Mouse (Mus musculus) common myeloid progenitor, adult 5-6 weeks (primary cell): Measurements from ENCODE around the gene Erp27. TPM values are rescaled to one million over a fixed set of nuclear protein-coding genes. Genes with fewer than 3 reads are reported as not detected.

Experiments used
- ATAC-seq: replicated peaks from 2 replicates; pipeline ENCODE4 v1.8.0; 2016; ENCODE audit warnings: low read depth, mild to moderate bottlenecking, moderate TSS enrichment, inconsistent platforms; ENCODE audit not compliant: poor library complexity, severe bottlenecking
- total RNA-seq: library from RNA; stranded (forward); fragments of 200-1000, 187-1606 nt; gene quantifications from 2 replicates; pipeline ENCODE4 v1.2.3, GENCODE M21; 2017

Gene Erp27
- 0.32 TPM in 1 of 2 replicates, not detected in the other for total RNA-seq

GRCm38 (mm10) chr6:136922080-136922479, at the start of gene Erp27:
Erp27 (minus strand) TSS chr6:136922180.
- ATAC-seq, result no peak

- 0 out of 2 replicates have a peak, but pooled peaks have one; percentile 30 for ATAC-seq
Observed at GRCm38 (mm10) chr6:136968877-136969276, 46.9 kb upstream of the Erp27 start.

GRCm38 (mm10) chr6:136967466-136967865, 45.5 kb upstream of the Erp27 start:
- peak; percentile 14; the same call in 1 of the 2 replicates for ATAC-seq

GRCm38 (mm10) chr6:136965912-136966311, 43.9 kb upstream of the Erp27 start:
- no peak for ATAC-seq

GRCm38 (mm10) chr6:136964609-136965510, 42.9 kb upstream of the Erp27 start:
- ATAC-seq, result peak; percentile 63

- no peak for ATAC-seq
Observed at GRCm38 (mm10) chr6:136962957-136963356, 41.0 kb upstream of the Erp27 start.

GRCm38 (mm10) chr6:136959131-136959530, 37.2 kb upstream of the Erp27 start:
- no peak for ATAC-seq

GRCm38 (mm10) chr6:136957062-136957461, 35.1 kb upstream of the Erp27 start:
- ATAC-seq, result peak; percentile 70

- no peak for ATAC-seq
Observed at GRCm38 (mm10) chr6:136955240-136955639, 33.3 kb upstream of the Erp27 start.

GRCm38 (mm10) chr6:136954715-136955114, 32.7 kb upstream of the Erp27 start:
- no peak for ATAC-seq

- no peak for ATAC-seq
Observed at GRCm38 (mm10) chr6:136954192-136954591, 32.2 kb upstream of the Erp27 start.

GRCm38 (mm10) chr6:136952930-136953329, 30.9 kb upstream of the Erp27 start:
- no peak for ATAC-seq

- no peak for ATAC-seq
Observed at GRCm38 (mm10) chr6:136950171-136950570, 28.2 kb upstream of the Erp27 start.

GRCm38 (mm10) chr6:136947716-136948115, 25.7 kb upstream of the Erp27 start:
- ATAC-seq, result no peak

GRCm38 (mm10) chr6:136946943-136947342, 25.0 kb upstream of the Erp27 start:
- ATAC-seq, result no peak

GRCm38 (mm10) chr6:136946241-136946640, 24.3 kb upstream of the Erp27 start:
- ATAC-seq, result peak; percentile 75

GRCm38 (mm10) chr6:136944511-136944910, 22.5 kb upstream of the Erp27 start:
- no peak for ATAC-seq

GRCm38 (mm10) chr6:136943392-136943791, 21.4 kb upstream of the Erp27 start:
- no peak for ATAC-seq

GRCm38 (mm10) chr6:136942280-136942679, 20.3 kb upstream of the Erp27 start:
- ATAC-seq, result no peak

- peak; percentile 43 for ATAC-seq
Observed at GRCm38 (mm10) chr6:136941051-136942021, 19.4 kb upstream of the Erp27 start, which contains the start of gene Arhgdib. Arhgdib (minus strand) TSS chr6:136941899.
